Mouse (Mus musculus): ENCODE measurements around the gene Cyb5rl. TPM values are rescaled to one million over a fixed set of nuclear protein-coding genes. Genes with fewer than 3 reads are reported as not detected.

Gene Cyb5rl
- total RNA-seq, 2 experiments from 2014 or later, result 20.1 to 21.1 TPM

Other genes starting within 250 kb of the Cyb5rl start
- 100 to 1,000 TPM in 1 of 2 experiments, 10 to 100 TPM in 1; 95.2 to 103 TPM for gene Ssbp3, start 156.3 kb upstream of the Cyb5rl start, total RNA-seq (2021)
- 100 to 1,000 TPM; 104 to 108 TPM for gene Mrpl37, start 120 bp upstream of the Cyb5rl start, total RNA-seq (2021)
- gene Cdcp2, start 29.9 kb downstream of the Cyb5rl start, total RNA-seq (2021), result under 1 TPM in 1 of 2 experiments, not detected in 1; 0.14 TPM
- 100 to 1,000 TPM; 332 to 354 TPM for gene Tmem59, start 111.4 kb downstream of the Cyb5rl start, total RNA-seq (2021)
- gene Tceanc2, start 112.1 kb downstream of the Cyb5rl start, total RNA-seq (2021), result 10 to 100 TPM; 28.4 to 34.3 TPM
- not detected for gene Ldlrad1, start 142.2 kb downstream of the Cyb5rl start, total RNA-seq (2021)
- 10 to 100 TPM; 40.1 to 45.2 TPM for gene Lrrc42, start 186.5 kb downstream of the Cyb5rl start, total RNA-seq (2021)
- gene Hspb11, start 186.6 kb downstream of the Cyb5rl start, total RNA-seq (2021), result 10 to 100 TPM; 22.9 to 26.3 TPM
- gene Dio1, start 240.2 kb downstream of the Cyb5rl start, total RNA-seq (2021), result 1 to 10 TPM; 1.3 to 2.6 TPM
- gene Yipf1, start 247.4 kb downstream of the Cyb5rl start, total RNA-seq (2021), result 10 to 100 TPM; 71.9 to 83.1 TPM

Data from adrenal gland, postnatal 4 days (tissue).